Mouse (Mus musculus) layer of hippocampus, adult 9-11 months (tissue): Measurements from ENCODE around the gene Cybb.
A peak's percentile ranks its signal among the peaks of the same experiment; 100 is the strongest.
"Not testable (repeated sequence)": the region's sequence is repeated elsewhere in the genome, so short reads cannot be mapped to it uniquely, and the experiment has no call there.

ENCODE experiments used
- DNase-seq: peaks from one replicate; pipeline ENCODE4 v3.0.0; 2022

Cybb gene

GRCm38 (mm10) chrX:9487671-9488070 lies at the start of gene Cybb:
Gene Cybb (minus strand): TSS chrX:9487771.
- no peak for DNase-seq

DNA sequence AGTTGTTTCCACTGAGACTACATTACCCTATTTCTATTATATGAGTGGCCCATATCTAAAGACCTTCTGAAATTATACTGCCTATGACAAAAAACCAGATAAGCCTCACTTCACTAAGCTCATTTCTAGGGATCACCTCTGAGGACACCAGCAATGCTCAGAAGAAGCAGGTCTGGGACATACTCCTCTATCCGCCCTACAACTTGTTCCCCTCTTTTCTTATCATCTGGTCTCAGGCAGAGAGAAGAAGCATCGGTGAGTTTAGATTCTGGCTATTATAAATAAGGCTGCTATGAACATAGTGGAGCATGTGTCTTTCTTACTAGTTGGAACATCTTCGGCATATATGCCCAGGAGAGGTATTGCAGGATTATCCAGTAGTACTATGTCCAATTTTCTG lies 49.3 kb upstream of the Cybb start:
- DNase-seq, result no peak

- peak; percentile 16 for DNase-seq
Measured at GRCm38 (mm10) chrX:9519969-9520368, 32.4 kb upstream of the Cybb start.

GRCm38 (mm10) chrX:9517531-9517930 lies 30.0 kb upstream of the Cybb start:
- not testable (repeated sequence) for DNase-seq

DNA sequence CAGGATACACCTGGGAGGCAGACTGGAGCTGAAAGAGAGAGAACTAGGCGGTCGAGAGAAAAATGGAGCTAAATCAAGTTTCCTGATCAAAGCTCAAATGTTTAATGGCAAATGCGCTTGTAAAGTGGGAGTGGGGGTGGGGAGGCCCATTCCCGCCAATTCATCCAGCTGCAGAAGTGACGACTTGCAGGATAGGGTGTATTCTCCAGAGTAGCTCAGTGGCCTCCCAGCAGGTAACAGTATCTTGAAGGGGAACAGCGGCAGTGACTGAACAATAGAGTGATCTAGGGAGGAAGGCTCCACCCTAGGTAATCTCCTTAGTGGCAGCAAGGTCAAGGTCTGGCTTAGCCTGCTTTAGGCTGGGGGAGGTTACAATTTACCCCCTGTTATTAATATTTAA lies 12.5 kb downstream of the Cybb start:
- not testable (repeated sequence) for DNase-seq

DNA sequence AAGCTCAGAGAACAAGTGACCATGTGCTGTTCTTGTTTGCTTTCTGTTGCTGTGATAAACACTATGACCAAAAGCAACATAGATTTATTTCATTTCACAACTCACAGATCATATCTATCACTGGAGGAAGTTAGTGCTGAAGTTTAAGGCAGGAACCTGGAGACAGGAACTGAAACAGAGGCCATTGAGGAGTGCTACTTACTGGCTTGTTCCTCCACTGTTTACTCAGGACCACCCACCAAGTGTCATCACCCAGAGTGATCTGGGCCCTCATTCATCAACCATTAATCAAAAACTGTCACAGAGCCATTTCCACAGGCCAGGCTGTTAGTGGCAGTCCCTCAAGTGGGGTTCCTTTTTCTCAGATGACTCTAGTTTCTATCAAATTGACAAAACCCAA lies 13.1 kb downstream of the Cybb start:
- DNase-seq, result no peak

GRCm38 (mm10) chrX:9473768-9474167 lies 13.8 kb downstream of the Cybb start:
- DNase-seq, result no peak

- peak; percentile 5 for DNase-seq
Measured at GRCm38 (mm10) chrX:9470811-9471388, 16.7 kb downstream of the Cybb start.

DNA sequence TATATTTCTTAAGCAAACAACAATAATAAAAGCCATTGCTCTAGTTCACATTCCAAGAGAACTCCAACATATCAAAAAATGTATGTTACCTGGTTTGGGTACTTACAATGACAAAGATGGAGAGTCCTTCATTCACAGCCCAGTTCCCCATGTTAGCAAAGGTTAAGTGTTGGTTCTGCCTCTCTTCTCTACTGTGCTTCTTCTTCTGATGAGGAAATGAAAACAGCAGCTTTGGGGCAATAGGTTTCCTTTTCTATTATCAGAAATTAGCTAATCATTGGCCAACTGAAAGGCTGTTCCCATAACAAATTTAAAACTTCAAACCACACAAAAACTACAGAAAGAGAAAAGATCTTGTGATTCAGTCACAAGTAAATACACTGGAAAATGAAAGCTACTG lies 18.5 kb downstream of the Cybb start:
- no peak for DNase-seq

DNA sequence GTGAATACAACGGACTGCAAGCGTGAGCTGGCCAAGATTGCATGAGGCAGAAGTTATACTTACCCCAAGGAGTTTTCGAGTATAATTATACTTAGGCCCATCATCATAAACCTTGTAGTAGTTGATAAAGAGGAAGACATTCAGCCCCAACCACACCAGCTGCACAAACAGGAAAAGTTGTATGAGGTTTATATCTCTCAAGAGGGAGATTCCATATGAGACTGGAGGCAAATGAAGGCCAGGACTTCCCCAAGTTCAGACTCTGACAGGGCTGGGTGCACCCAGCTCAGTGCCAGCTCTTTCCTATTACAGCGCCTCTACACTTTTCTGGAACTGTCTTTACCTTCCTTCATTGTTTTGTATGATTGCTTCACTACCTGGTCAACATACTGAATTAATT lies 20.6 kb downstream of the Cybb start:
- no peak for DNase-seq

GRCm38 (mm10) chrX:9465890-9466289 lies 21.7 kb downstream of the Cybb start:
- no peak for DNase-seq

DNA sequence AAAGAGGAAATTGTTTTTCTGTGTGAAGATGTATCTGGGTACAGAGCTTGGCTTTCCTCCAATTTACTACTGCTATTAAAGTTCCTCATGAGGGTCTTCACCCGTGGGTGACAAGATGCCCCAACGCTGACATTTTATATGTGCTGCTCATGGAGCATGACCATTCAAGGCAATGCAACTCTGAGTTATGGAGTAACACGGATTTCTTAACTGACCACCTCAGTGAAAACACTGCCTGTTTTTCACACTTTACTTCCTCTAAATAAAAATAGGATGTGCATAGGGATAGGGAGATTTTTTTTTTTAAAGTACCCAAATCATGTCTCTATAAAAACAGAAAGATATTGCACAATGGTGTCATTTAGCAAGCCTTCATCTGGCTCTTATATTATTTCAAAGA lies 24.9 kb downstream of the Cybb start:
- no peak for DNase-seq

- no peak for DNase-seq
Measured at GRCm38 (mm10) chrX:9461399-9461798, 26.2 kb downstream of the Cybb start.

DNA sequence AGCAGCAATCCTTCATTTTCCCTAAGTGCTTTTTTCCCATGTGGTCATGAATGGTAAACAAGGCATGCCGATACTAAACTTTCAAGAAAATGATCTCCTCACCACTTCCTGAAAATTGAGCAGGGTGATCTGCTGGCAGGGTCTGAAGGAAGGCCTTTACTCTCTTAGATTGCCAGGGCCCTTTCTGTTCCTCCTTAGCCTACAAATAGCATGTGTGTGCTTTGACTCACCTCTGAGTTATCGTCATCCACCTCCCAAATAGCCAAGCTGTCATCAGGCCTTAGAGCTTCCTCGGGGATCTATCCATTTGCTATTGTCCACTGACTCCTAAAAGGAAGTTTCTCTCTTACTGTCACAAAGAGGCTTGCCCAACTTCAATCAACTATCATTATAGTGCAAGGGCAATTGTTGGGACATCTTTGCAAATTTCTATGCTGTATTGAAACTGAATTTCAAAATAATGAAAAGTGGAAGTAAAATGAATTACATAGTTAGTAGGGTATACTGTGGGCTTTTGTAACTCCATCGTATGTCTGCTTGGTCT lies 27.1 kb downstream of the Cybb start:
- DNase-seq, result peak; percentile 5

- DNase-seq, result no peak
Measured at GRCm38 (mm10) chrX:9452375-9452774, 35.2 kb downstream of the Cybb start.

DNA sequence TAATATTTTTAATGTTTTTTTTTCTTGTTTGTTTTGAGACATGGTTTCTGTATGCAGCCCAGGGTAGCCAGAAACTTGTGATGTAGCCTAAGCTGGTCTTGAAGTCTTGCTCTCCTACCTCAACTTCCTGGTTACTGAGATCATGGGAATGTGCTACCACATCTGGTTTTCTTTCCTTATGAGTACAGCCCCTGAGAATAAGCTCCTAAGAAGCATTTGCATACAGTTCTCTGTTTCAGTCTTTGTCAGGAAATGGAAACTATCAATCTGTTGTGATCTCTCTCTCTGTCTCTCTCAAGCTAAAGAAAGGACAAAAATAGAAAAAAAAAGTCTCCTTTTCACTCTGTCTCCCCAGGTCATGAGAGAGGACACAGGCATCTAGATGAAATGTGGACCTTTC lies 40.3 kb downstream of the Cybb start:
- DNase-seq, result no peak

- DNase-seq, result no peak
Measured at GRCm38 (mm10) chrX:9441102-9441501, 46.5 kb downstream of the Cybb start.

DNA sequence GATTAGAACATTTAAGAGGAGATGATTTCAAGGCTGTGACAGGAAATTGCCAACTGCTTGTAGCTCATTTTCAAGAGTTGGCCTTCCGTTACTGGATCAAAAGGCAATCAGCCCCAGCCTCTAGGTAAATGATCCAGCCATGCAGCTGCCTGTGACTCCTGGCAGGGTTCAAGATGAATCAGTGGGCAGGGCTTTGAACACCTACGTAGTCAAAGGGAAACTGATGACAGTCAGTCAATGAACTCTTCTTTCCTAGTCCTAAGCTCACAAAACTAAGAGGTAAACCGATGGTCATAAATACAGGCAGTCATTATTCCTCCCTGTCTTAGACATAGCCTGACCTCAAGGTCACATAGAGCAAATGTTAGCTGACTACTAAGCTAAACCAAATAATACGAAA lies 47.0 kb downstream of the Cybb start:
- no peak for DNase-seq

GRCm38 (mm10) chrX:9439257-9439656 lies 48.3 kb downstream of the Cybb start:
- DNase-seq, result no peak

DNA sequence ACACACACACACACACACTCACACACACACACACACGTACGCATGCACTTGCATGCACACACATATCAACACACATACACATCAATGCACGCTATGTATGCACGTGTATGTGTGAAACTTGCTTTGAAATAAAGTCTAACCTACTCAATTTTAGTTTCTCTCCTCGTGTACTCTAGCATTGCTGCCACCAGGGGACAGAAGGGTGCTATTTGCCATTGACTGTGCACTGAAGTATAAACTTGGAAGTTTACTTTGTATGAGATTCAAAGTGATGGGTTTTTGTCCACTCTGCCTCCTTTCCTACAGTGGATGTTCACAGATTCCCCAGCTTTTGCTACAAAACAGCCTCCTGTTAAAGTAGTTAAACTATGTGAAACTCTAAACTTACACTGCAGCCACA lies 73.7 kb downstream of the Cybb start:
- no peak for DNase-seq
